Mouse (Mus musculus) limb, embryonic 11.5 days (tissue): Measurements from ENCODE around the gene Usp12. TPM values are rescaled to one million over a fixed set of nuclear protein-coding genes. Genes with fewer than 3 reads are reported as not detected.

Experiments used
- ATAC-seq: fragments of 200-750 bp; cut with Nextera tagmentation; 2 replicates; pipeline ENCODE4 v1.8.0; 2017; ENCODE audit warnings: low read depth; ENCODE audit not compliant: insufficient number of reproducible peaks, low FRiP score, low TSS enrichment
- DNase-seq: peaks from one replicate; pipeline ENCODE4 v3.0.0-alpha.2; 2015; ENCODE audit warnings: low spot score
- H3K27ac ChIP-seq: fragments of 300-500 bp; sonication (generic); replicated peaks from 2 replicates; pipeline ENCODE4 v1.5.1; 2014; ENCODE audit warnings: low read depth, mild to moderate bottlenecking, low read length
- H3K27me3 ChIP-seq: fragments of 300-500 bp; sonication (generic); 2 replicates; pipeline ENCODE4 v1.6.1; 2014; ENCODE audit warnings: mild to moderate bottlenecking, low read length, mixed read lengths; ENCODE audit not compliant: control insufficient read depth, insufficient read depth
- H3K36me3 ChIP-seq: fragments of 300-500 bp; sonication (generic); 2 replicates; pipeline ENCODE4 v1.6.1; 2014; ENCODE audit warnings: mild to moderate bottlenecking, low read length, moderate library complexity, mixed read lengths; ENCODE audit not compliant: control insufficient read depth, insufficient read depth
- H3K4me1 ChIP-seq: fragments of 300-500 bp; sonication (generic); 2 replicates; pipeline ENCODE4 v1.6.1; 2014; ENCODE audit warnings: low read length, mixed read lengths; ENCODE audit not compliant: control insufficient read depth, insufficient read depth
- H3K4me2 ChIP-seq: fragments of 300-500 bp; sonication (generic); 2 replicates; pipeline ENCODE4 v1.6.1; 2014; ENCODE audit warnings: low read depth, mild to moderate bottlenecking, moderate library complexity; ENCODE audit not compliant: severe bottlenecking
- H3K4me3 ChIP-seq: fragments of 300-500 bp; sonication (generic); 2 replicates; pipeline ENCODE4 v1.5.1; 2014; ENCODE audit warnings: low read depth, low read length
- H3K9ac ChIP-seq: fragments of 300-500 bp; sonication (generic); 2 replicates; pipeline ENCODE4 v1.6.1; 2014; ENCODE audit warnings: mild to moderate bottlenecking, low read length
- H3K9me3 ChIP-seq: fragments of 300-500 bp; sonication (generic); 2 replicates; pipeline ENCODE4 v1.6.1; 2016; ENCODE audit warnings: low read length; ENCODE audit not compliant: control insufficient read depth
- WGBS: fragments of 180-500 bp; shearing (Covaris S2); extraction: QIAGEN DNeasy Blood & Tissue Kit; methylation state at CpG from one replicate; pipeline ENCODE4 v1.1.7; 2014; 5-methylcytosine and 5-hydroxymethylcytosine counted together
- polyA plus RNA-seq: library from polyadenylated mRNA; unstranded; fragments of >200 nt; fragmentation: Nextera tagmentation; extraction: Ambion mirVana; gene quantifications from 2 replicates; pipeline ENCODE4 v1.2.1, GENCODE M21; 2014

Gene Usp12
- polyA plus RNA-seq, 1 experiment from 2014 or later = 8.6 TPM

GRCm38 (mm10) chr5:146776988-146777639, 17.7 kb downstream of the Usp12 start:
- ATAC-seq (no peak), DNase-seq (no peak)
- Histone ChIP-seq H3K36me3 (peaks cover 2% of the 10 kb centered on the region; the same call in 1 of the 2 replicates), H3K4me2 (no peak overlapping the region), H3K9ac (no peak overlapping the region), H3K4me1 (no peaks in the 10 kb centered on the region), H3K27me3 (no peaks in the 10 kb centered on the region), H3K9me3 (no peaks in the 10 kb centered on the region), H3K4me3 (no peak overlapping the region), H3K27ac (no peak overlapping the region)
- WGBS = 87% methylated on average over 13 of the region's 13 CpGs

GRCm38 (mm10) chr5:146771982-146772381, 22.8 kb downstream of the Usp12 start:
- Histone ChIP-seq H3K9me3 (no peaks in the 10 kb centered on the region), H3K9ac (no peak overlapping the region), H3K4me2 (no peak overlapping the region), H3K27ac (no peak overlapping the region), H3K27me3 (no peaks in the 10 kb centered on the region), H3K4me3 (no peak overlapping the region), H3K36me3 (peaks cover 5% of the 10 kb centered on the region; the same call in 1 of the 2 replicates), H3K4me1 (no peaks in the 10 kb centered on the region)
- ATAC-seq = no peak
- WGBS = 40% methylated on average over 11 of the region's 11 CpGs
- no peak for DNase-seq

DNA sequence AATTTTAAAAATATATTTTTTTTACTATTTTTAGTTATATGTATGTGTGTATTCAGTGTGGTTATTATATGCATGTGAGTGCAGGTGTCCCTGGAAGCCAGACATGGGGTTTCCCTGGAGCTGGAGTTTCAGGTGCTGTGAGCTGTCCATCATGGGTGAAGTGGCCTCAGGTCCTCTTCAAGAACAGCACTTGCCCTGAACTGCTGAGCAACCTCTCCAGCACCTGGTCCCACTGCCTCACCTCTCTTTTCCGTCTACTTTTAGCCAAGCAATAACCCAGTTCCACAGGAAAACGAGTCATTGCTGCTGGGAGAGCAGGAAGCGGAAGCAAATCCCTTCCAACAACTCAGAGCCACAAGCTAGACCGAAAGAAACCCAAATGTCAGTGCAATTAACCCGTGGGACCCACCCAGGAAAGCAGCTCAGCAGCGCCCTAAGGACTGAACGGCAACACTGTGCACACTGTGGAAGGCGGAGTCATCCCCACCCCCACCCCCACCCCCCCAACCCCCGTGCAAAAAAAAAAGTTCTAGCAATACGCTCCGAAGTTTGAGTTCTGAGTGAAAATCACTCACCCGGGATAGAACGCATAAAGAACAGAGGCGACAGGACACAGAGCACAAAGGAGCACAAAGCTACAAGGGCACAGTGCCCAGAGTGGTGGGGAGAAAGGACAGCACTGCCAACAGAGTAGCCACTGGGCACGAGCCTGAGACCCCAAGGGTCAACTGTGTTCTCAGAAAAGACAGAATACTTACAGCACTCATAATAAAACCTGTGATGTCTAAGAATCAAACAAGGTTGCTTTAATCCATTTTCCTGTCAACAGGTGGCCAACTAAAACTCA, 24.6 kb downstream of the Usp12 start:
- Histone ChIP-seq H3K9ac (no peak overlapping the region), H3K4me2 (no peak overlapping the region), H3K27ac (no peak overlapping the region), H3K4me3 (no peak overlapping the region), H3K27me3 (no peaks in the 10 kb centered on the region), H3K36me3 (peaks cover 5% of the 10 kb centered on the region; the same call in 1 of the 2 replicates), H3K9me3 (no peaks in the 10 kb centered on the region), H3K4me1 (no peaks in the 10 kb centered on the region)
- WGBS = 83% methylated on average over 15 of the region's 15 CpGs
- DNase-seq (no peak), ATAC-seq (no peak)

DNA sequence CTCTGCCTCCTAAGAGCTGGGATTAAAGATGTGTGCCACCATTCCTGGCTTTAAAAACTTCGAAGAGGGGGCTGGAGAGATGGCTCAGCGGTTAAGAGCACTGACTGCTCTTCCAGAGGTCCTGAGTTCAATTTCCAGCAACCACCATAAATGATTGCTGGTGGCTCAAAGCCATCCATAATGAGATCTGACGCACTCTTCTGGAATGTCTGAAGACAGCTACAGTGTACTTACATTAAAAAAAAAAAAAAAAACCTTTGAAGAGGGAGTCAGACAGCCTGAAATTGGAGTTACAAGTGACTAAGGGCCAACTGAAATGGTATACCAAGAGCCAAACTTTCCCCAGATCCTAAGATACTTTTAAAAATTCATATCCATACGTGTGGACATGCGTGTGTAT, 29.0 kb downstream of the Usp12 start:
- Histone ChIP-seq H3K9me3 (no peaks in the 10 kb centered on the region), H3K27ac (no peak overlapping the region), H3K36me3 (peaks cover 8% of the 10 kb centered on the region; the same call in 1 of the 2 replicates), H3K4me2 (no peak overlapping the region), H3K4me1 (no peaks in the 10 kb centered on the region), H3K9ac (no peak overlapping the region), H3K4me3 (no peak overlapping the region), H3K27me3 (no peaks in the 10 kb centered on the region)
- no peak for ATAC-seq
- DNase-seq = no peak
- WGBS = 92% methylated on average over 5 of the region's 5 CpGs

- DNase-seq (no peak), ATAC-seq (no peak)
- Histone ChIP-seq H3K4me2 (no peak overlapping the region), H3K4me1 (no peaks in the 10 kb centered on the region), H3K27ac (no peak overlapping the region), H3K27me3 (no peaks in the 10 kb centered on the region), H3K4me3 (no peak overlapping the region), H3K9ac (no peak overlapping the region), H3K36me3 (peaks cover 4% of the 10 kb centered on the region), H3K9me3 (no peaks in the 10 kb centered on the region)
- 89% methylated on average over 6 of the region's 6 CpGs for WGBS
Measured at GRCm38 (mm10) chr5:146759159-146759558, 35.6 kb downstream of the Usp12 start.

DNA sequence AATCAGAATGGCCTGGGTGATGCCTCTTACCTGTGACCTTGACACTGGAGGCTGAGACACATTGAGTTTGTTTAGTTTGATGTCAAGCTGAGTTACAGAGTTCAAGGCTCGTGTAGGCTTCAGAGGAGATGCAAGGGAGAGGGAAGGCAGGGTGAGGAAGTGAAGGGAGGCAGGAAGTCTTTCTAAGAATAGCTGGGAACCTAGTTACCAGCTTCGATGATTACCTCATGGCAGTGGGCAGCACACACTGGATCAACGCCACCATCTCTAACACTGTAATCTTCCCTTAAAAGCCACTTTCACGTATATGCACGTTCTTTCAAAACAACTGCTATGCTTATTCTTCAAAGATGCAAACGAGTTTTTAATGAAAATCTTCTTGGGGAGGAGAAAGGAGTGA, 36.9 kb downstream of the Usp12 start:
- DNase-seq (no peak), ATAC-seq (no peak)
- H3K9ac ChIP-seq = no peak overlapping the region
- no peaks in the 10 kb centered on the region for H3K27me3 ChIP-seq
- WGBS = 86% methylated on average over 6 of the region's 6 CpGs
- H3K27ac ChIP-seq = no peak overlapping the region
- H3K36me3 ChIP-seq = peaks cover 4% of the 10 kb centered on the region
- H3K4me2 ChIP-seq = no peak overlapping the region
- H3K4me1 ChIP-seq = no peaks in the 10 kb centered on the region
- H3K4me3 ChIP-seq = no peak overlapping the region
- no peaks in the 10 kb centered on the region for H3K9me3 ChIP-seq

- H3K4me3 ChIP-seq = no peak overlapping the region
- DNase-seq (no peak), ATAC-seq (no peak)
- no peaks in the 10 kb centered on the region for H3K9me3 ChIP-seq
- no peak overlapping the region for H3K27ac ChIP-seq
- H3K4me1 ChIP-seq = no peaks in the 10 kb centered on the region
- 86% methylated on average over 5 of the region's 5 CpGs for WGBS
- H3K9ac ChIP-seq = no peak overlapping the region
- no peaks in the 10 kb centered on the region for H3K27me3 ChIP-seq
- no peak overlapping the region for H3K4me2 ChIP-seq
- H3K36me3 ChIP-seq = peaks cover 3% of the 10 kb centered on the region
Measured at GRCm38 (mm10) chr5:146757316-146757715, 37.5 kb downstream of the Usp12 start.

DNA sequence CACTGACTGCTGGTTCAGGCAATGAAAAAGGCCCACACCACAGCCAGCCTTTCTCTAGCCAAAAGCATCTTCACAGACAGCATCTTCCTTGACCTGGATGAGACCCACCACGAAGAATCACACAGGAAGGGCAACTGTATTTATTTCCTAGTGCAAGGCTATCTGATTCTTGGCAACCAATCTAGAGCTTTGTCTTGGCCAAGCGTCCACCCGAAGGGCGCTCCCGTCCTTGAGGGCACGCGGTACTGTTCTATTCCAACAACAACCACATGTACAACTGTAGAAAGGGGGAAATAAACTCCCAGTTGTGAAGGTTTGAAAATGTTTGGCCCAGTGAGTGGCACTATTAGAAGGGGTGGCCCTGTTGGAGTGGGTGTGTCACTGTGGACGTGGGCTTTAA, 41.6 kb downstream of the Usp12 start:
- Histone ChIP-seq H3K27me3 (no peaks in the 10 kb centered on the region), H3K4me1 (no peaks in the 10 kb centered on the region), H3K4me3 (no peak overlapping the region), H3K9me3 (no peaks in the 10 kb centered on the region), H3K9ac (no peak overlapping the region), H3K27ac (no peak overlapping the region), H3K4me2 (no peak overlapping the region), H3K36me3 (peaks cover 8% of the 10 kb centered on the region; the same call in 1 of the 2 replicates)
- 96% methylated on average over 8 of the region's 8 CpGs for WGBS
- ATAC-seq (no peak), DNase-seq (no peak)
